Mouse (Mus musculus) myocyte (in vitro differentiated cells): ENCODE results near the gene Mavs.

Source experiments
- CEBPB ChIP-seq: IDR thresholded peaks from 2 replicates; pipeline ENCODE4 v1.6.1; 2011; ENCODE audit warnings: mild to moderate bottlenecking, moderate library complexity; ENCODE audit not compliant: poor library complexity, insufficient read depth, severe bottlenecking
- E2F4 ChIP-seq: IDR thresholded peaks from one replicate; pipeline ENCODE4 v1.6.1; 2011; ENCODE audit warnings: mild to moderate bottlenecking, control low read depth, moderate library complexity; ENCODE audit not compliant: insufficient read depth
- MAX ChIP-seq: IDR thresholded peaks from one replicate; pipeline ENCODE4 v1.6.1; 2011; ENCODE audit warnings: low read depth, mild to moderate bottlenecking, control low read depth
- MYOD1 ChIP-seq, 3 experiments: IDR thresholded peaks; one replicate each; pipeline ENCODE4 v1.6.1; 2011; ENCODE audit warnings: control low read depth in 2 of 3, low read depth in 2 of 3, mild to moderate bottlenecking in 2 of 3, moderate library complexity in 1 of 3; ENCODE audit not compliant: insufficient read length in 2 of 3, control insufficient read depth in 1 of 3
- MYOG ChIP-seq, 3 experiments: IDR thresholded peaks; one replicate each; pipeline ENCODE4 v1.6.1; 2011; ENCODE audit warnings: control low read depth in 2 of 3, low read depth in 2 of 3, mild to moderate bottlenecking in 2 of 3; ENCODE audit not compliant: insufficient read length in 2 of 3, control insufficient read depth in 1 of 3, insufficient read depth in 1 of 3
- POLR2A ChIP-seq: IDR thresholded peaks from one replicate; pipeline ENCODE4 v1.6.1; 2011; ENCODE audit warnings: low read depth, mild to moderate bottlenecking, control low read depth, moderate library complexity; ENCODE audit not compliant: insufficient read length
- POLR2AphosphoS2 ChIP-seq: IDR thresholded peaks from one replicate; pipeline ENCODE4 v1.6.1; 2011; ENCODE audit warnings: low read depth, control low read depth; ENCODE audit not compliant: insufficient read length
- REST ChIP-seq: IDR thresholded peaks from one replicate; pipeline ENCODE4 v1.6.1; 2011; ENCODE audit warnings: mild to moderate bottlenecking, control low read depth, moderate library complexity; ENCODE audit not compliant: insufficient read depth, insufficient read length
- SRF ChIP-seq: IDR thresholded peaks from one replicate; pipeline ENCODE4 v1.6.1; 2011; ENCODE audit warnings: low read depth; ENCODE audit not compliant: control insufficient read depth, insufficient read length
- TCF12 ChIP-seq: IDR thresholded peaks from one replicate; pipeline ENCODE4 v1.6.1; 2011; ENCODE audit warnings: mild to moderate bottlenecking, control low read depth; ENCODE audit not compliant: poor library complexity, insufficient read depth, severe bottlenecking
- TCF3 ChIP-seq: IDR thresholded peaks from one replicate; pipeline ENCODE4 v1.6.1; 2011; ENCODE audit warnings: low read depth, control low read depth; ENCODE audit not compliant: insufficient read length
- USF1 ChIP-seq: IDR thresholded peaks from one replicate; pipeline ENCODE4 v1.6.1; 2011; ENCODE audit warnings: low read depth, mild to moderate bottlenecking, control low read depth, moderate library complexity

- TF ChIP-seq POLR2A (no peak), MYOG (IDR thresholded peaks at IDR 0.05; ENCODE audit: control insufficient read depth in 1 of 3, insufficient read depth in 1 of 3, insufficient read length in 2 of 3, low read depth in 2 of 3) (no peak), CEBPB (no peak), REST (no peak), POLR2AphosphoS2 (no peak), USF1 (no peak), E2F4 (no peak), TCF12 (no peak), MAX (no peak), MYOD1 (IDR thresholded peaks at IDR 0.05; ENCODE audit: control insufficient read depth in 1 of 3, insufficient read length in 2 of 3, low read depth in 2 of 3) (no peak), TCF3 (no peak), SRF (no peak)
Measured at GRCm38 (mm10) chr2:131209125-131209795, 24.6 kb upstream of the Mavs start.
